Mouse (Mus musculus): ENCODE data around the gene Fbxo2.
"Not testable (repeated sequence)": the region's sequence is repeated elsewhere in the genome, so short reads cannot be mapped to it uniquely, and the experiment has no call there.

The Fbxo2 gene

DNA sequence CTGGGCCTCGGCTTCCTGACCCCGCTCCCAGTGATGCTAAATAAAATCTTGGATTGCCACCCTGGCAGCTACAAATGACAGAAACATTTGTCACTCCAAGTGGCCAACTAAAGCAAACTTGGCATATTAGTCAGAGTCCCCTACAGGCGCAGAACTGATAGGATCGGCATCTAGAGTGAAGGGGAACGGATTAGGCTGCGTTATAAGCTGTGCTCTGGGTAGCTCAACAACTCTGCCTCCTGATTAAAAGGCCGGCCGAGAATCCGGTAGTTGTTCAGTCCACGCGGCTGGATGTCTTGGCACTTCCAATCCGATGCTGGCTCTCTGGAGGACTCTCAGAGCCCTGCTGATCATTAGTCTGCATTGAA lies 14.1 kb downstream of the Fbxo2 start:
- no peak for DNase-seq (ENCODE audit: low spot score in 2 of 2)

DNA sequence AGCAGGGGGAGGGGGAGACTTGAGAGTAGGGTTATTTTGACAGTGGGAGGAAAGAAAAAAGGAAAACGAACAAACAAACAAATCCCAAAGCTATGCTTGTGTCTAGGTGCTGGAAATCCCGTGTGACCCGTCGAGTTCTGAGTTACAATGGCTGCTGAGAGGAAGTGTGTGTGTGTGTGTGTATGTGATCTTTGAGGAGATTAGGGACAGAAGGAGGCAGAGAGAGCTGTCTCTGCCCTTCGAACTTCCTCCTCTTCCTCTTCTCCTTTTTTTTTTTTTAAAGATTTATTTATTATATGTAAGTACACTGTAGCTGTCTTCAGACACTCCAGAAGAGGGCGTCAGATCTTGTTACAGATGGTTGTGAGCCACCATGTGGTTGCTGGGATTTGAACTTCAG lies 16.2 kb downstream of the Fbxo2 start:
- not testable (repeated sequence) for DNase-seq (ENCODE audit: low spot score in 2 of 2)

DNA sequence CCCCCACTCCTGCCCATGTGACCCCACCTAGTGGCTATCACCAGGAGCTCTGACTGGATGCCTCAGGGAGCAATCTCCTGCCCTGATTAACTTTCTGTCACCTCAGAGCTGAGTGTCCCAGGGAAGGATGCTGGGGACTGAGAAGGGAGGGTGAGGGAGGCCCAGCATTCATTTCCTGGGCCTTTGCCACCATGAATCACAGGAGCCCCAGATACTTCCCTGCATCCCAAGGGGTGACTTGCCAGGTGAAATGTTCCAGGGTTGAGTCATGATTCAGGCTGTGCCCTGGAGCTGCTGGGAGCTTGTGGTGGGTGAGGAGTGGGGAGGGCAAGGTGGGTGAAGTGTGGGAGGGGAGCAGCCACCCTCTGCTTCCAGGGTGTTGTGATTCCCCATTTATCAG lies 17.3 kb downstream of the Fbxo2 start:
- DNase-seq (ENCODE audit: low spot score in 2 of 2): no peak

DNA sequence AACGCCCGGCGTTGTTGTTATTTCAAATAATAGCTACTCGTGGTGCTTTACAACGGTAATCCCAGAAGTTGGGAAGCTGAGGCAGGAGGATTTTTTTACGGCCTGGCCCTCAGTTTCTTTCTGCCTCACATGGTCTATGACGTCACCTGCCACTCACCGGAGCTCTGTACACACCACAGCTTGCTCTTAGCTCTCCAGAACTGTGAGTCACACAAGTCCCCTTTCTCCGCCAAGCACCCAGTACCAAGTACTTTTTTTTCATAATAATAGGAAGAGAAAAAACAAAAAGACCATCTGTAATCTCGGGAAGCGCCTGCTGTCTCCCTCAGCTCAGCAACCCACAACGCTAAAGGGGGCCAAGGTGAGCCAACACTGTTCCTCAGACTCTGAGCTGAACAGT lies 21.1 kb downstream of the Fbxo2 start:
- no peak for DNase-seq (ENCODE audit: low spot score in 2 of 2)

DNA sequence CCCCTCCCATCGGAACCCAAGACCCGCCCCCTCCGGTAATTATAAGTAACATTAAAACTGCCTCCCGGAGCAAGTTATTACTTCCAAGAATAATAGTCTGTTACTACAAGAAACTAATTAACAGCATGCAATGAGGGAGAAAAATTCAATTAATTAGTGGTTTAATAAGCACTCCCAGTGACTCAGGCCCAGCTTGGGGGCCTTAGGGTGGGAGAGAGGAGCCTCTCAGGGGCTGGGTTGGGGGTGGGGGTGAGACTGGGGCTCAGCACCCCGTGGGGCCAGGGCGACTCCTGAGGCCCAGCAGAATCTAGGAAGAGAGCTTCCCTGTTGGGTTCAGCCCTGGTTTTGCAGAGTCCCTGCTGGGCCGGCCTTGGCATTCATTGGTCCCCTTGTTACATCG lies 21.9 kb downstream of the Fbxo2 start:
- no peak for DNase-seq (ENCODE audit: low spot score in 2 of 2)

DNA sequence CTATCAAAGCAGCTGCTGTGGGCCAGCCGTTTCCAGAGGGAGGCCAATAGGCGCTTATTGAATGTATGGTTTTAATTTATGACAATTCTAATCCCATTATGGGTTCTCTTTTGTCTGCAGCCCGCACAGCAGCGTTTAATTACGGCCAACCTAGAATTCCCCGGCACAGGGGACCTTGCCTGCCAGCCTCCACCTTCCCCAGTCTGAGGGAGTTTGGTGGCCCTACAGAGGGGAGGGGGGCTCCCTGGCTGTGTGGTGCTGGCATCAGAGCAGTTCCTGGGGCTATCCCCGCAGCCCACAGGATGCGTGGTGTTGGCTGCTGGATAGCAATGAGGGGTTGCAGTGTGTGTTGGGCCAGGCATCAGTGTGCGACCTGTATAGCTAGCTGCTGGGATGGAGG lies 24.1 kb downstream of the Fbxo2 start:
- no peak for DNase-seq (ENCODE audit: low spot score in 2 of 2)

DNA sequence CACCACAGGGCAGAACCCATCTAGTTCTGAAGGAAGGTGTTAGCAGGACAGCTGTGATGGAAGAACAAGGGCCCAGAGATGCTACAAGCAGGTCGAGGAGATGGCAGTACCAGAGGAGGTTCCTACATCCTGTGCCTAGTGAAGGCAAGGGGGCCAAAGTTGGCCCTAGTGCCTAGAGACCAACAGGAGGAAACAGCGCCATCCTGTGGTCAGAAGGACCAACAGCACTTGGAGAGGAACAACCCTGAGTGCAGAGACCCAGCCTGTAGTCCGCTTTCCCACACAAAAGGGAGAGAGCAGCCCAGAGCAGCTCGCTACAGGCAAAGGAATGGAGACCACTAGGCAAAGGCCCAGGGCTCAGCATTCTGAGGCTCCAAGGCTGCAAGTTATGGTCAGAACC lies 25.4 kb downstream of the Fbxo2 start:
- no peak for DNase-seq (ENCODE audit: low spot score in 2 of 2)

DNA sequence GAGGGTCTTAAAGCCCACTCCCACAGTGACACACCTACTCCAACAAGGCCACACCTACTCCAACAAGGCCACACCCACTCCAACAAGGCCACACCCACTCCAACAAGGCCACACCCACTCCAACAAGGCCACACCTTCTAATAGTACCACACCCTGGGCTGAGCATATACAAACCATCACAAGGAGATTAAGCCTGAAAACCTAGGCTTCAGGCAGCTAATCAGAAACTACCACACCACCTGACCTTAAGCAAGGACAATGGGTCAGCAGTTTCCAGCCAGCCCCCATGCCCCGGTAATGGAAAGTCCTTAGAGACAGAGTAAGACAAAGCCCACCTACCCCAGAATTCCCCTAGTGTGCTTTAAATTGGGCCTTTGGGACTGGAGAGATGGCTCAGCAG lies 28.3 kb downstream of the Fbxo2 start:
- DNase-seq (ENCODE audit: low spot score in 2 of 2): not testable (repeated sequence)

DNA sequence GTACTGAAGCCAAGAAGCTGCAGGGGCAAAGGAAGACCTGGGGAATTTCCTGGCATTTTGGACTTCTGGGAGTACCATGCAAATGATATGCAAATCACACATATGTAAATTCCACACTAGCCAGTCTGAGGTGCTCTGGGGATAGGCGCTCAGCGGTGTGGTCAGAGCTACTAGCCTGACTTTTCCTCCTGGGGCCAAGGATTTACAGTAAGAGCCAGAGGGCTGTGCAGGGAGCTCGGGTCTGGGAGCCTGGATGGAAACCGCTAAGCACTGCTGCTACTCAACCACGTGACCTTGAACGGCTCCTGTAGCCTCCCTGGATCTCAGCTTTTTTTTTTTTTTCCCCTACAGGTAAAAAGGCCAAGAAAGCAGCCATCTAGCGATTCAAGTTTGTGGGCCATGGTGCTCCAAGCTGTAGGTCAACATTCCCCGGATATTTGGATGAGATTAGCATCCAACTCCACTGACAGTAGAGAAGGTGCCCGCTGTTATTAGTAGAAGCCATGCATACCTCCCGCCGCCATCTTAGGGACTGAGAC lies 32.4 kb downstream of the Fbxo2 start:
- no peak for DNase-seq (ENCODE audit: low spot score in 2 of 2)

DNA sequence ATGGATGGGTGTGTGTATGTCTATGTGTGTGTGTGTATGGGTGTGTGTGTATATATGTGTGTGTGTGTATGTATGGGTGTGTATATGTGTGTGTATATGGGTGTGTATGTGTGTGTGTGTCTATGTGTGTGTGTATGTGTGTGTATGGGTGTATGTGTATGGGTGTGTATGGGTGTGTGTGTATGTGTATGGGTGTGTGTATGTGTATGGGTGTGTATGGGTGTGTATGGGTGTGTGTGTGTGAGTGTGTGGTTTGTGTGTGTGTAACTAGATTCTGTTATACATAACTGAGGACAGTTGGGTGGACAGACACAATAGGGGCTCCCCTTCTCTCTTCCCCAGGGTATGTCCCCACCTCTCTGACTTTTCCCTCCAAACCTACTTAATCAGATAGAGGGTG lies 34.0 kb downstream of the Fbxo2 start:
- no peak for DNase-seq (ENCODE audit: low spot score in 2 of 2)

DNA sequence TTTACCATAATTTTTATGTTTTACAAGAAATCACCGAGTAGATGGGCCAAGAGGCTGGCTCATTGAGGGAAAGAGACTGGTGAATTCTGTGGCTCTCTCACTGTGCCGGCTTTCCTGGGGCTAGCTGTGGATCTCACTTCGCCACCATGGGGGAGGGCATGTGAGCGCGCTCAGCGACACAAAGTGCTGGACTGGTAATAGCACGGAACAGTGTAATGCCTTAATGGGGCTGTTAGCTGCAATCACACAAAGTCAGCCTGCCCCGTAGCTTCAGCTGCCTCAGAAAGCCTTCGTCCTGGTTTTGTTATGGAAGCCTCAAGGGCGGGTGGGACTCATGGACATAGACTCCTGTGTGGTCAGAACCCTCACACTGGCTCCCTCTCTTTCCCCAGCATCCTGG lies 38.3 kb downstream of the Fbxo2 start:
- DNase-seq (ENCODE audit: low spot score in 2 of 2): no peak

DNA sequence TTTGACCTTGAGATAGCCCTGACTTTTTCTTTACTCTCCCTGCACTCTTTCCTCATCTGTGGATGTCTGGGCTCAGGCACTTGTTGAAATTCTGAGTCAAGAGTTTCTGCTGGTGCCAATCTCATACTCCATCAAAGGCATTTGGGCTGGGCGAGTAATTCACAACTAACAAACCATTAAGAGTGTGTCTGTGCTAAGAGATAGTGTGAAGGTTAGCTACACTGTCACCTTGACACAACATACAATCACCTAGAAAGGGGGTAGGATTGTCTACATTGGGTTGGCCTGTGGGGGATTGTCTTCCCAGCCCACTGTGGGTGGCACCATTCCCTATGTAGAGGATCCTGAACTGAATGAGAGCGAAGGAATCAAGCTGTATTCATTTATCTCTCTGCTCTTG lies 43.1 kb downstream of the Fbxo2 start:
- DNase-seq (ENCODE audit: low spot score in 2 of 2): no peak

DNA sequence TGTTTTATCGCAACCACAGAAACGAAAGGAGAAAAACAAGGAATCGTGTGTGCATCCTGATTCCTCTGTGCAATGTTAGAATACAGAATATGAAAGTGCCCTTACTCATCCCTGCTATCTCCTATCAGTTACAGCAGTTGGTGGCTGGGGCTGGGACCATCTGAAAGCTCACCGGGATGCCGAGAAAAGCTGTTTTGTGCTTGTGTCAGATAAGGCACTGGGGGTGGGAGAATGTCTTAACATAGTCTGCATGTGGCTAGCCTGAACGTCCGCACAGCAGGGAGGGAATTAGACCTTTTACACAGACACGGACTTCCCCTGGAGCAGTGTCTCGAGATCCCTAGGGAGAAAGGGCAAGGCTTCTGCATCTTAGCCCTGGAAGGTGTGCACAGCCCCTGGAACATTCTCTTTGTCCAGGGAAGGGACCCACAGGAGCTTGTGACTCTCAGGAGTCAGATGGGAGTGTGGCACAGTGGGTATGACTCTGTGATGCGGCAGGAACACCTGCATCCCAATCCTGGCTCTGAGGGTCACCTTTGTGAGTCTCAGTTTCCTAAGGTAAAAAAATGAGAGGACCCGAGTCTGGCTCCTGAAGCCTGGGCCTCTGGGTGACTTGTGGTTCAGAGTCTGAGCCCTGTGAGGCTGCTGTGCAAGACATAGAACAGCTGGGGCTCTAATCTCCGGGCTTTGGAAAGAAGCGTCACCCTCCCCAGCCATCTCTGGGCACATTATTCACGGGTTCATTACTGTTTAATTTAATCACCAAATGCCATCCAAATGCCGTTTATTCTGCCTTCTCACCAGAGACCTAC lies 43.8 kb downstream of the Fbxo2 start:
- DNase-seq (ENCODE audit: low spot score in 2 of 2): no peak

DNA sequence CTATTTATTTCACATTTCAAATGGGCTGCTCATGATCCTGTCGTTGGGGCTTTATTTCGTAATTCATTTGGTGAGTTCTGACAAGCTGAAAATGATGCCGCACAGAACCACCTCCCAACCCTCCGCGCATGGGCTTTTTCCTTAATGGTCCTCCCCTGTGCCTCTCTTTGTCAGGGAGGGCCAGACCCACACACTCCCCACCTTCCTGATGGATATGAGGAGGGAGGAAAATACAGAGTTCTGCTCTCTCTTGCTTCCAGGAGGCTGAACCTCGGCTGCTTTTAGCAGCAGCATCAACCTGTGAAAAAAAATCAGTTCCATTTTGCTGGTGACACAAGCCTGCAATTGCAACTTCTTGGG lies 44.4 kb downstream of the Fbxo2 start:
- DNase-seq (ENCODE audit: low spot score in 2 of 2): no peak

DNA sequence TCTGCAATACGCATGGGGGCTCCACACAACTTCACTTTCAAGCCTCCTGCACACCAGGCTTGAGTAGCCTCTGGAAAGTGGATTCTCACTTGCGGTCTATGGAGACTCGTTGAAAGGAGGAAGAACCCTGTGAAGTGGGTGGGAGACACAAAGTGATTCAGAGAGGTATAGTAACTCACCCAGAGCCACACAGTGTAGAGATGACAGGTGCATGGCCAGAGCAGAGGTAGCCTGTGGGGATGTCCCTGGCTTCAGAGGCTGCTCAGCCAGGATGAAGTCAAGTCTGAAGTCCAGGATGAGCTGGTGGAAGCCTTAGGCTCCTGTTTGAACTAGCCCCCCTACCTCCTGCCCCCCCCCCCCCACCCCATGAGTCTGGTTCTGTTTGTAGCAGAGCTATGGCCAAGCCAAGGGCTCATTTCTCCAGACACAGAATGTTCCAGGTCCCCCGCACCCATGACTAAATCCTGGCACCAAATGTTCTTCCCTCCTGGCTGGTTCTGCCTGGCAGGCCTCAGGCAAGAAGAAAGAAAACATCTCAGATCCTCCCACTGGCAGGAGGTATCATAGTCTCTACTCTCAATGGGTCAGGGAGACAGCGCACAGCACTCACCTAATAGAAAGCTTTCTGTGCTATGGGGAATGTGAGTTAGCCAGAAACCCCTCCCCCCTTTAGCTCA lies 54.2 kb downstream of the Fbxo2 start:
- DNase-seq (ENCODE audit: low spot score in 2 of 2): peak; percentile 37 to 45

DNA sequence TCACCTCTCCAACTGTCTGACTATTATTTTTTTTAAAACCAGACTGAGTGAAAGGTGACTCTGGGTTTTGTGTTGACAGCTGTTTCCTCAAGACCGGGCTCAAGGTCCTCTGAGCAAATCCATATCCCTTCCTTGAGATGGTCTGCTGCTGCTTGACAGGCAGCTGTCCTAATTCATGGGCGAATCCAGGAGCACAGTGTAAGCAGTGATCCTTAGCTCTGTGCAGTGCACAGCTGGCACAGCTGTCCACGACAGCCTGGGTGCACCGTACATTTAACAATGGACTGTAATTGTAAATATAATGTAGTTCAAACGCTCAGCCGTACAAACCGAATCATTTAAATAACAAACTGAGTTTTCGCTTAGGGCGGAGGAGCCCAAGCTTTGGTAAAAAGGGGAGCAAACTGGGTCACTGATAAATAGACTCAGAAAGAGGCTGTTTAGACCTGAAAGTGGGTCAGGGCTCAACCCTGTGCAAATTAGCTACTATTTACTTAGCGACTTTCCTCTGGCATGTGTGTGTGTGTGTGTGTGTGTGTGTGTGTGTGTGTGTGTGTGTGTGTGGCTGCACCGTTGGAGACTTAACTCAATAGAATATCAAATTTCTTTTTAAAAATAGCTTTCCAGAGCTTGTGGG lies 55.0 kb downstream of the Fbxo2 start:
- no peak for DNase-seq (ENCODE audit: low spot score in 2 of 2)
